Mouse (Mus musculus): ENCODE results near the gene Lig1. TPM values are rescaled to one million over a fixed set of nuclear protein-coding genes. Genes with fewer than 3 reads are reported as not detected.

The Lig1 gene
- polyA plus RNA-seq, 1 experiment, result 9.4 TPM

- H3K4me3 ChIP-seq (ENCODE audit: insufficient read depth, low read length), result no peak overlapping the region
- no peak overlapping the region for H3K27ac ChIP-seq (ENCODE audit: insufficient read depth, low read length)
- no peak for TF ChIP-seq POLR2A (IDR thresholded peaks at IDR 0.05; ENCODE audit: extremely low read depth, insufficient read depth, low read length)
- TF ChIP-seq CTCF (IDR thresholded peaks at IDR 0.05; ENCODE audit: extremely low read depth, insufficient read depth, low read length), result peak; percentile 51
- H3K4me1 ChIP-seq (ENCODE audit: control insufficient read depth, insufficient read depth, low read length), result no peaks in the 10 kb centered on the region
These were observed 11.5 kb downstream of the Lig1 start for GRCm38 (mm10) chr7:13288621-13289020.

DNA sequence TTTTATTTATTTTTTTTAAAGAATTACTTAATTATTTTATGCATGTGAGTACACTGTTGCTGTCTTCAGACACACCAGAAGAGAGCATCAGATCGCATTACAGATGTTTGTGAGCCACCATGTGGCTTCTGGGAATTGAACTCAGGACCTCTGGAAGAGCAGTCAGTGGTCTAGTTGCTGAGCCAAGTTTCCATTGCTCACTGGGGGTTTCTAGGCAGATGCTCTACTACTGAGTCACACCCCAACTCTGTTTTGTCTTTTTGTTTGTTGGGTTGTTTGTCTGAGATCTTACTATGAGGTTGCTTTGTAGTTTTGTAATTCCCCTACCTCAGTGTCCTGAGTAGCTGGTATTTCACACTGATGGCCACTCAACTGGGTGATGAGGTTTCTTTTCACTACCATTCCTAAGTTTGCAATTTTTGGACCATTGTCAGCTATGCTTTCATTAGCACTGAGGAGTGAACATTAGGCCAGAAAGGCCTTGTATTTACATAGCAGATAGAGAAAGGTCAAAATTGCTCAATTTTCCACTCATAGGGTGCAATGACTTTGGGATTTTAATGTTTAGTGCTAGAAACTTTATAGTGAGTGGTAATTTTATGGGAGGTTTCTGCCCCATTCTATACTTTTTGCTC is 13.1 kb downstream of the Lig1 start:
- Histone ChIP-seq H3K4me3 (ENCODE audit: insufficient read depth, low read length) (no peak overlapping the region), H3K4me1 (ENCODE audit: control insufficient read depth, insufficient read depth, low read length) (no peaks in the 10 kb centered on the region), H3K27ac (ENCODE audit: insufficient read depth, low read length) (no peak overlapping the region)
- TF ChIP-seq CTCF (IDR thresholded peaks at IDR 0.05; ENCODE audit: extremely low read depth, insufficient read depth, low read length), result no peak
- no peak for TF ChIP-seq POLR2A (IDR thresholded peaks at IDR 0.05; ENCODE audit: extremely low read depth, insufficient read depth, low read length)

DNA sequence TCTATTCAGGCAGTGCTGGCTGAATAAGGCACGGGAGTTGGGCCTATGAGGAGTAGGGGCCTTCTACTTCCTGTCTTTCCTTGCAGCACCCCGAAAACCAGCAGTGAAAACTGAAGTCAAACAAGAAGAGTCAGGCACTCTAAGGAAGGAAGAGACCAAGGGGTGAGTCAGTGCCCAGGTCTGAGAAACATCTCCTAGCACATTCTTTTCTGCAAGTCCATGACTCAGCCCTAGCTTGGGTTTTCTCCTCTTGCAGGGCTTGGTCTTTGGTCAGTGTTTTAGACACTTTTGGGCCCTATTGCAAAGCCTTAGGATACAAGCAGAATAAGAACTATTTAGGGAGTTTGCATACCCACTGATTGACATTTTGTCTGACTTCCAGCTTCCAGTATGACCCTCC is 14.3 kb downstream of the Lig1 start:
- TF ChIP-seq POLR2A (IDR thresholded peaks at IDR 0.05; ENCODE audit: extremely low read depth, insufficient read depth, low read length) (no peak), CTCF (IDR thresholded peaks at IDR 0.05; ENCODE audit: extremely low read depth, insufficient read depth, low read length) (no peak)
- H3K4me3 ChIP-seq (ENCODE audit: insufficient read depth, low read length), result no peak overlapping the region
- H3K4me1 ChIP-seq (ENCODE audit: control insufficient read depth, insufficient read depth, low read length), result no peaks in the 10 kb centered on the region
- H3K27ac ChIP-seq (ENCODE audit: insufficient read depth, low read length), result no peak overlapping the region

- no peak for TF ChIP-seq POLR2A (IDR thresholded peaks at IDR 0.05; ENCODE audit: extremely low read depth, insufficient read depth, low read length)
- no peak for TF ChIP-seq CTCF (IDR thresholded peaks at IDR 0.05; ENCODE audit: extremely low read depth, insufficient read depth, low read length)
- Histone ChIP-seq H3K4me3 (ENCODE audit: insufficient read depth, low read length) (no peak overlapping the region), H3K27ac (ENCODE audit: insufficient read depth, low read length) (no peak overlapping the region), H3K4me1 (ENCODE audit: control insufficient read depth, insufficient read depth, low read length) (no peaks in the 10 kb centered on the region)
These were observed 17.1 kb downstream of the Lig1 start for GRCm38 (mm10) chr7:13293878-13294855.

GRCm38 (mm10) chr7:13295256-13295655 is 18.2 kb downstream of the Lig1 start:
- H3K27ac ChIP-seq (ENCODE audit: insufficient read depth, low read length), result no peak overlapping the region
- no peaks in the 10 kb centered on the region for H3K4me1 ChIP-seq (ENCODE audit: control insufficient read depth, insufficient read depth, low read length)
- TF ChIP-seq CTCF (IDR thresholded peaks at IDR 0.05; ENCODE audit: extremely low read depth, insufficient read depth, low read length) (no peak), POLR2A (IDR thresholded peaks at IDR 0.05; ENCODE audit: extremely low read depth, insufficient read depth, low read length) (no peak)
- H3K4me3 ChIP-seq (ENCODE audit: insufficient read depth, low read length), result no peak overlapping the region

DNA sequence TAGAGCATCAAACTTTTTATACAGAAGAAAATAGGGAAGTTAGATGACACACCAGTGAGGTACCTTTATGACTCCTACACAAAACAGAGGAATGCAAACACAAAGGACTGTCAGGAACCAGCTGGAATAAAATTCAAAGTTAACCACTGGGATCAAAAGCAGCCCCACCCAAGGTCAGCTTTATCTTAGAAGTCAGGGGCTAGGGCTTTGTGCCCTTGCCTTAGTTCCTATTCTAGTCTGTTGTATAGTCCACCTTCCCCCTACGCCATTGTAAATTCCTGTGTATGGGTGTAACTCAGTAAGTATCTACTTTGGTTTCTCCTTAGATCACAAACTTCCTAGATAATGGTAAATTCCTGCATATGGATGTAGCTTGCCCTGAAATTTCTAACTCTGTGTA is 20.6 kb downstream of the Lig1 start:
- Histone ChIP-seq H3K4me1 (ENCODE audit: control insufficient read depth, insufficient read depth, low read length) (no peaks in the 10 kb centered on the region), H3K27ac (ENCODE audit: insufficient read depth, low read length) (no peak overlapping the region), H3K4me3 (ENCODE audit: insufficient read depth, low read length) (no peak overlapping the region)
- TF ChIP-seq POLR2A (IDR thresholded peaks at IDR 0.05; ENCODE audit: extremely low read depth, insufficient read depth, low read length), result no peak
- TF ChIP-seq CTCF (IDR thresholded peaks at IDR 0.05; ENCODE audit: extremely low read depth, insufficient read depth, low read length), result no peak

DNA sequence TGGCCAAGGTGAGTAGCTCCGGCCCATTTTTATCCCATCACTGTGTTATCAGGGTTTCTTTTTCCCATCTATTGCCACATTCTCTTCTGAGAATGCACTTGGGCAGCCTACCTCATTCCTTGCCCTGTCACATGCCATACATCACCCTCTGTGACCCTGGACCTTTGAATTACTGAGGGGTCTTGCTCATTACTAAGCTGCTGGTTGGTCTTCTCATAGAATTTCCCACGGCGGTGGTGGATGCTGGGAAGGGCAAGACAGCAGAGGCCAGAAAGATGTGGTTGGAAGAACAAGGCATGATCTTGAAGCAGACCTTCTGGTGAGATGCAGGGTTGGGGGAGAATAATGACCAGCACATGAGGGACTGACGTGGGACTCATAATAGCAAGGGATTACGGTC is 21.7 kb downstream of the Lig1 start:
- TF ChIP-seq CTCF (IDR thresholded peaks at IDR 0.05; ENCODE audit: extremely low read depth, insufficient read depth, low read length) (no peak), POLR2A (IDR thresholded peaks at IDR 0.05; ENCODE audit: extremely low read depth, insufficient read depth, low read length) (no peak)
- no peak overlapping the region for H3K27ac ChIP-seq (ENCODE audit: insufficient read depth, low read length)
- no peaks in the 10 kb centered on the region for H3K4me1 ChIP-seq (ENCODE audit: control insufficient read depth, insufficient read depth, low read length)
- H3K4me3 ChIP-seq (ENCODE audit: insufficient read depth, low read length), result no peak overlapping the region

DNA sequence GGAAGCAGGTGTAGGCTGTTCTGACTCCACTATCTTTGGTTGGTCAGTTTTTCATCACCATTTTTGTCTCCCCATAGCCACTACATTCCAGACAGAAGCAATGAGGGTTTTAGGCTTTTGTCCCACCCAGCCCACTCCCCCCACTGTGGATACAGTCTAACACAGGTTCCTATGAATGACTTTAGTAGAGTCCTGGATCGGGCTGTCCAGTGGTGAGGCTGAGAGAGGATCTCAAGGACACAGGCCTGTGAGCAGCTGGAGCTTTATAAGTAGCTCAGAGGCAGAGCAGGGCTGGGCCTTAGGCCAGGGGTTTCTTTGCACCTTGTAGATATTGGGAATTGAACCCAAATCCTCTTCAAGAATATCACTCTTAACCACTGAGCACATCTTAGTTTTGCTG is 24.6 kb downstream of the Lig1 start:
- no peak for TF ChIP-seq POLR2A (IDR thresholded peaks at IDR 0.05; ENCODE audit: extremely low read depth, insufficient read depth, low read length)
- TF ChIP-seq CTCF (IDR thresholded peaks at IDR 0.05; ENCODE audit: extremely low read depth, insufficient read depth, low read length), result no peak
- no peak overlapping the region for H3K27ac ChIP-seq (ENCODE audit: insufficient read depth, low read length)
- H3K4me3 ChIP-seq (ENCODE audit: insufficient read depth, low read length), result no peak overlapping the region
- no peaks in the 10 kb centered on the region for H3K4me1 ChIP-seq (ENCODE audit: control insufficient read depth, insufficient read depth, low read length)

DNA sequence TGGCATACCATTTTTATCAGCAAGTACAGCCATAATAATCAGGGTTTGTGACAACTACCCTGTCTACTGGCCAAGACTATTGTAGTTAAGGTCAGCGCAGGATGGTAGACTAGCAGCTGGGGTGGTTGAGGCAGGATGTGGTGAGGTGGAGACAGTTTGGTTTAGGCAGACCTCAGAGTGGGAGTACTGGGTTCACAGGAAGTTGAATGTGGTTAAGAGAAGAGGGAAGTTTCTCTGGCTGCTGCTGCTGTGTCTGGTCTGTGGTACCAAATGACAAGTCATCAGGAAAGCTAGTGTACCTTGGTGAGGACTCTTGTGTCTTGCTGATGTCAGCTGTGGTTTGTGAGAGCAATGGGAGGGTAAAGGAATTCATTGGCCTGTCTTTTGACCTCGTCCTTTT is 25.7 kb downstream of the Lig1 start:
- H3K27ac ChIP-seq (ENCODE audit: insufficient read depth, low read length), result no peak overlapping the region
- TF ChIP-seq POLR2A (IDR thresholded peaks at IDR 0.05; ENCODE audit: extremely low read depth, insufficient read depth, low read length), result no peak
- TF ChIP-seq CTCF (IDR thresholded peaks at IDR 0.05; ENCODE audit: extremely low read depth, insufficient read depth, low read length), result no peak
- no peaks in the 10 kb centered on the region for H3K4me1 ChIP-seq (ENCODE audit: control insufficient read depth, insufficient read depth, low read length)
- no peak overlapping the region for H3K4me3 ChIP-seq (ENCODE audit: insufficient read depth, low read length)

DNA sequence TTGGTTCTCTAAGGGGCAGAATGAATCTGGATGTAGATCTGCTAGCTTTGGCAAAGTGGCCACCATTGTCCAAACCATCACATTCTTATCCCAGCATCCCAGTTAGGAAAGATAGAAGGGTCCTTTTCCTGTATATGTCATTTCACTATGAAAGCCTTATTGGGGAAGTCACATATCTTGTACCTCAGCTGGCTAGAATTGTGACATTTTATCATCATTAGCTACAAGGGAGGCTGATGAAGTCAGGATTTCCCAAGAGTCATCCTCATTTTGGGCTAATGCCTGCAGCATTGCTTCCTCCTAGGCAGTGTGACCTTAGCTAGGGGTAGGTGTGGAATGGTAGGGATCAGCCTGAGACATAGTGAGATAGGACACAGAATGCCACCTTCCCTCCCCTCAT is 26.3 kb downstream of the Lig1 start:
- no peak for TF ChIP-seq CTCF (IDR thresholded peaks at IDR 0.05; ENCODE audit: extremely low read depth, insufficient read depth, low read length)
- no peak for TF ChIP-seq POLR2A (IDR thresholded peaks at IDR 0.05; ENCODE audit: extremely low read depth, insufficient read depth, low read length)
- no peak overlapping the region for H3K4me3 ChIP-seq (ENCODE audit: insufficient read depth, low read length)
- H3K4me1 ChIP-seq (ENCODE audit: control insufficient read depth, insufficient read depth, low read length), result no peaks in the 10 kb centered on the region
- no peak overlapping the region for H3K27ac ChIP-seq (ENCODE audit: insufficient read depth, low read length)

Measured in cortical plate, adult 2 months (tissue).